Mouse (Mus musculus) heart, adult 2 months (tissue): ENCODE measurements around the gene Col26a1.

Experiments
- CTCF ChIP-seq: fragments of 200-600 bp; IDR thresholded peaks from 2 replicates; pipeline ENCODE4 v1.8.1; 2022; ENCODE audit warnings: antibody characterized with exemption, mild to moderate bottlenecking, moderate library complexity
- EP300 ChIP-seq: fragments of 200-500 bp; IDR thresholded peaks from 2 replicates; pipeline ENCODE4 v1.6.1; 2011; ENCODE audit warnings: low read depth, low read length, control low read depth; ENCODE audit not compliant: insufficient read depth
- POLR2A ChIP-seq: fragments of 200-500 bp; IDR thresholded peaks from 2 replicates; pipeline ENCODE4 v1.6.1; 2011; ENCODE audit warnings: mild to moderate bottlenecking, low read depth, low read length, control low read depth; ENCODE audit not compliant: insufficient read depth

DNA sequence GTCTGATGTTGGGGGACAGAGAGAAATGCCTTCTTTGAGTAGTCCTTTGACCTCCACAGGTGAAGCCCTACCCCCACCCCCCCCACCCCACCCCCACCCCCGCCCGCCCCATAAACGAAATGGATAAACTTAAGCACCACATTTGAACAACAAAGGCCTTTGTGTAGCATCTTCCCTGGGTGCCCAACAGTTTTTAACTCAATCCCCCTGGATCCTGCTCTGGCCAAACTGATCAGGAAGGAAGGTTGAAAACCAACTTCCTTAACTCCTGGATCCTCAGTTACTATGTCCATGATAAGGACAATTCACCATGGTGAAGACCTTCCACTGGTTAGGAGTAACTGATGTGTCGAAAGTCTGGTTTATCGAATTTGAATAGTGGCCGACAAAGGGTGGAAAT, 103.1 kb downstream of the Col26a1 start:
- TF ChIP-seq CTCF (no peak), EP300 (no peak), POLR2A (no peak)
